In the genomic region with DNA sequence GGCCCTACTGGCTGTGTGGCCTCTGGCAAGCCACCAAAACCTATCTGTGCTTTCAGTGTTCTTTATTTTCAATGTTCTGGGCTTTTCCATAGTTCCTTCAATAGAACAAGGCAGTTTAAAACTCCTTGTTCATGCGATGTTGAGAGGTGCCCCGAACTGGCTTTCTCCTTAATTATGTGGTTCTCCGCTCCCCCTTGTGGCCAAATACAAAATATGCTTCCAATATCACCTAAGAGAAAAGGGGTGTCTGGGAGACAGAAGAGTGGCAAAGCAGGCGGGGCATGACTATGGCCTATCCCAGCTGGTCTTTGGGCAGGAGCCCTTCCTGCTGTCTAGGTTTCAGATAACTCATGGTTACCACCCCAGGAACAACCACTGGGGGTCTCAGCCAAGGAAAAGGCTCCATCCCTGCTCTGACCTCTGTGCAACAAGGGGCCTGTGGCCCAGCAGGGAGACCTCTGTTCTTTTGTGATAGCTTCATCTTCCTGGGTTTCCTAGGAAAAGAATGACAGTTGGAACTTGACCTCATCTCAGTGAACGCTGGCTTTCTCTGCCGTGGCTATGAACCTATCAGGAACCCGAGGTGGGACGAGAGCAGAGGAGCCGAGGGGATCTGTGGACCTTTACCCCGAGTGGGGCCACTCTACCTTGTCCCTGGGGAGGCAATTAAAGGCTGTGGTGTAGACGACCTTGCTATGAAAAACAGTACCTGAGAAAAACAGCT, we compare ENCODE assay signal across 10 mouse cellular contexts. TPM values are rescaled to one million over a fixed set of nuclear protein-coding genes. Genes with fewer than 3 reads are reported as not detected.
DNase-seq lines count a peak whose midpoint lies in the region; ATAC-seq lines count a peak whose summit lies in the region.
"Had no signal": no experiment of that assay in that cellular context is flagged by ENCODE, and none has a peak within 500 bp of the region (broad histone marks: within the 10 kb centered on the region; RNA-seq: fewer than 3 reads in every experiment).

No protein-coding gene starts in this region.

- no peaks in the 10 kb centered on the region for H3K36me3 ChIP-seq in embryonic facial prominence, embryonic 15.5 days
- H3K36me3 ChIP-seq in neural tube, embryonic 15.5 days, result no peaks in the 10 kb centered on the region
- H3K36me3 ChIP-seq: limb, embryonic 12.5 days had no signal

- 57% methylated on average over 11 of the region's 11 CpGs for WGBS in embryonic facial prominence, embryonic 15.5 days
- WGBS in neural tube, embryonic 15.5 days, result 64% methylated on average over 11 of the region's 11 CpGs

- no peak overlapping the region for H3K27ac ChIP-seq in embryonic facial prominence, embryonic 15.5 days (replicated peaks)
- H3K27ac ChIP-seq in neural tube, embryonic 15.5 days (replicated peaks), result no peak overlapping the region
- H3K27ac ChIP-seq: limb, embryonic 12.5 days had no signal

- H3K4me1 ChIP-seq in embryonic facial prominence, embryonic 15.5 days, result no peaks in the 10 kb centered on the region; the same call in 1 of the 2 replicates
- no peaks in the 10 kb centered on the region for H3K4me1 ChIP-seq in neural tube, embryonic 15.5 days
- H3K4me1 ChIP-seq: limb, embryonic 12.5 days had no signal

- H3K4me3 ChIP-seq in embryonic facial prominence, embryonic 15.5 days (replicated peaks), result no peak overlapping the region
- no peak overlapping the region for H3K4me3 ChIP-seq in neural tube, embryonic 15.5 days (replicated peaks)
- H3K4me3 ChIP-seq: limb, embryonic 12.5 days had no signal

- DNase-seq in heart, adult 9 months (ENCODE audit: low spot score in 2 of 2), result peak; percentile 22 to 23
- no peak for DNase-seq in heart, postnatal 4 days
- DNase-seq in thymus, postnatal 0 days (ENCODE audit: low spot score), result peak; percentile 66
- no peak for DNase-seq in thymus, adult 18-20 months
- no peak for DNase-seq in spleen, adult 18-20 months
- no peak for DNase-seq in urinary bladder, adult 18-20 months (ENCODE audit: low spot score in 2 of 2)

- no peak overlapping the region for H3K9ac ChIP-seq in embryonic facial prominence, embryonic 15.5 days
- H3K9ac ChIP-seq in neural tube, embryonic 15.5 days (replicated peaks), result no peak overlapping the region
- H3K9ac ChIP-seq: limb, embryonic 12.5 days had no signal

- no peak overlapping the region for H3K4me2 ChIP-seq in embryonic facial prominence, embryonic 15.5 days (replicated peaks)
- H3K4me2 ChIP-seq in neural tube, embryonic 15.5 days, result no peak overlapping the region
- H3K4me2 ChIP-seq: limb, embryonic 12.5 days had no signal

- ATAC-seq in embryonic facial prominence, embryonic 15.5 days (ENCODE audit: insufficient number of reproducible peaks, low FRiP score, low TSS enrichment, low read depth), result peak; percentile 34
- peak; percentile 21; the same call in 1 of the 2 replicates for ATAC-seq in neural tube, embryonic 15.5 days (ENCODE audit: low FRiP score)

- no peaks in the 10 kb centered on the region for H3K9me3 ChIP-seq in embryonic facial prominence, embryonic 15.5 days (replicated peaks)
- no peaks in the 10 kb centered on the region for H3K9me3 ChIP-seq in neural tube, embryonic 15.5 days (replicated peaks)
- H3K9me3 ChIP-seq: limb, embryonic 12.5 days had no signal

- no peaks in the 10 kb centered on the region for H3K27me3 ChIP-seq in embryonic facial prominence, embryonic 15.5 days
- no peaks in the 10 kb centered on the region for H3K27me3 ChIP-seq in neural tube, embryonic 15.5 days (replicated peaks)
- H3K27me3 ChIP-seq: limb, embryonic 12.5 days had no signal

RNA-seq across cellular contexts. Expression of gene Gucy2d, which starts 7.5 kb away (rescaled TPM):
- not detected for total RNA-seq in heart, postnatal 4 days (2021)
- polyA plus RNA-seq in thymus, postnatal 0 days (2015; fragmentation: Nextera tagmentation; extraction: Ambion mirVana), result not detected in 2 replicates
- 0.11 TPM in 1 of 2 replicates, not detected in the other for polyA plus RNA-seq in embryonic facial prominence, embryonic 15.5 days (2015; fragmentation: Nextera tagmentation; extraction: Ambion mirVana)
- polyA plus RNA-seq in neural tube, embryonic 15.5 days (2015; fragmentation: Nextera tagmentation; extraction: Ambion mirVana), result 0.28 and 0.37 TPM in 2 replicates
- polyA plus RNA-seq: stomach, embryonic 14.5 days had no signal

RNA-seq across cellular contexts. Expression of gene Lrrc32, which starts 41.3 kb away (rescaled TPM):
- 10 to 100 TPM; 17.3 to 18.6 TPM for total RNA-seq in heart, postnatal 4 days (2021)
- polyA plus RNA-seq in thymus, postnatal 0 days (2015; fragmentation: Nextera tagmentation; extraction: Ambion mirVana), result 3.0 and 3.4 TPM in 2 replicates
- polyA plus RNA-seq in embryonic facial prominence, embryonic 15.5 days (2015; fragmentation: Nextera tagmentation; extraction: Ambion mirVana), result 7.3 and 8.1 TPM in 2 replicates
- 3.1 and 5.5 TPM in 2 replicates for polyA plus RNA-seq in neural tube, embryonic 15.5 days (2015; fragmentation: Nextera tagmentation; extraction: Ambion mirVana)

Comparison
In these comparisons a context has a peak if more than half of its experiments do, and no peak if none do; other contexts are left out.
1. DNase-seq: peak in heart, adult 9 months (2 of 2) and thymus, postnatal 0 days (single experiment); none in heart, postnatal 4 days (single experiment), thymus, adult 18-20 months (0 of 2), spleen, adult 18-20 months (0 of 2) and urinary bladder, adult 18-20 months (0 of 2).